Mouse (Mus musculus) gastrocnemius, adult 2 months (tissue): ENCODE measurements around the gene Acpp. TPM values are rescaled to one million over a fixed set of nuclear protein-coding genes. Genes with fewer than 3 reads are reported as not detected.
"Not testable (repeated sequence)": the region's sequence is repeated elsewhere in the genome, so short reads cannot be mapped to it uniquely, and the experiment has no call there.

ENCODE experiments used
- DNase-seq: peaks from one replicate; pipeline ENCODE4 v3.0.0; 2022
- H3K27ac ChIP-seq: fragments of 200-600 bp; 2 replicates; pipeline ENCODE4 v1.8.1; 2022; ENCODE audit warnings: mild to moderate bottlenecking
- H3K4me3 ChIP-seq: fragments of 200-600 bp; 2 replicates; pipeline ENCODE4 v1.8.1; 2022; ENCODE audit warnings: mild to moderate bottlenecking, moderate library complexity
- CTCF ChIP-seq: fragments of 200-600 bp; IDR thresholded peaks from 2 replicates; pipeline ENCODE4 v1.8.1; 2022; ENCODE audit warnings: antibody characterized with exemption, mild to moderate bottlenecking, moderate library complexity
- intact Hi-C: fragments of 180-260 bp; cut with DNase I; formaldehyde crosslinking; loops from one replicate; pipeline ENCODE4 v1.15.1; 2025
- long read RNA-seq, 2 experiments: library from polyadenylated mRNA; stranded (forward); transcript quantifications; one replicate each; pipeline ENCODE4 v2.0.0; 2021
- total RNA-seq, 2 experiments: library from RNA; stranded (reverse); gene quantifications; 2 replicates each; pipeline ENCODE4 v1.2.3; 2021

Acpp gene
- not detected for total RNA-seq
- long read RNA-seq, experiment 1: 0 reads
- long read RNA-seq, experiment 2: 0 reads

DNA sequence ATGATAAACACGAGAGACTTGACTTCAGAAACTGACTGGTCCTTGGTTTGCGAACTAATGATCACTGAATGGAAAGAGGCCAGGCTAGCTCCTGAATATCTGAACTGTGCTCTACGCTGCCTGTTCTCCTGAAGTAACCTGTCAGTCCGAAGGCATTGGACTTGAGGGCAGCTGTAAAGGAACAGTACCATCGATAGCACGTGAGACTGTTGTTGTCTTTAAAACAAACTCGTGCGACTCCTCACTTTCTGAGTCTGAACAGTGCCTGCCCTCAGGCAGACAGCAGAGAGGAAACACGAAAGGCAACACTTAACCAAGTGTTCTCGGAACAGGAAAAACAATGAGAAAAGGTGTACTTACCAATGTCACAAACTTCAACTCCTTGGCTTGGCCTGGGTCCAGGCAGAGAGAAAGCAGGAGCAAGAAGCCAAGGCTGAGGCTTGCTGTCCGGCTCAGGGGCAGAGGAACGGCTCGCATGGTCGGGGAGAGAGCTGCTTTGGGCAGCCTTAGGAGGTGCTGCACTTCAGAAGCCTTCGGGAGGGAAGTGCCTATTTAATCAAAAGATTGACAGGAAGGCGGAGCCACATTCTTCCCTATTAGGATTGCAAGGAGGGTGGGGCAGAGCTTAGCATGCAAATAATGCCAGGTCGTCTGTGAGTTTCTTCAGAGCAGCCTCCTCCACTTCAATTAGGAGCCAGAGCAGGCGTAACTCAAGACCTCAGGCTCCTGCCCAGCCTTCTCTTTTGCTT, at the start of gene Acpp:
TSS of gene Acpp (minus strand) at position 566 of the 749 bp plus-strand sequence.
- Histone ChIP-seq H3K4me3 (peak within 1 kb of the TSS; percentile 46), H3K27ac (no peak within 1 kb of the TSS)
- intact Hi-C loops: no loop called here
- no peak for TF ChIP-seq CTCF
- peak; percentile 19 for DNase-seq

DNA sequence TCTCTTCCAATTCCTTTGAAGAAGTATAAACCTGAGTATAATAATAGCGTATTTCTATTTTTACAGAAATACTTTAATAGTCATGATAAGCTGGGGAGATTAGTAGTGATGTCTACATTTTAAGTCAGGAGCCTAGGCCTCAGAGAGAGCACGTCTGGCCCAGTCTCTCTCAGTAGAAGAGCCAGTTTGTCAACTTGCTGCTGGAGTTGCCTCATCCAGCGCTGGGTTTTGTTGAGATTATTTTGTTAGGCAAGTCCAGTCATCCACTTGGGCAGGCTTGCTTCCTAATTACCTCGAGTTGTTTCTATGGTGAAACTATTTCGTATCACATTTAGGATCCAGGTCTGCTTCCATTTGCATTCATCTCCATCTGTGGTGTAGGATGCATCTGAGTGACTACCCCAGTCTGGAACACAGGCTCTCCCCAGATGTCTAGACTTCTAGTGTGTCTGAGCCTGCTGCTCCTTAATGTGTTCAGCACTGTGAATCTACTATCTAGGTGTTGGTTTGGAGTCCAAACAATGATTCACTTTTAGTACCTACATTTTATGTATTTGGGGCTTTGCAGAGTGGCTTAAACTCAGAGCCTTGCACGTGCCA, 45.1 kb upstream of the Acpp start:
- TF ChIP-seq CTCF: no peak
- no peak overlapping the region for H3K27ac ChIP-seq
- no peak for DNase-seq
- intact Hi-C loops: no loop called here
- no peak overlapping the region for H3K4me3 ChIP-seq

DNA sequence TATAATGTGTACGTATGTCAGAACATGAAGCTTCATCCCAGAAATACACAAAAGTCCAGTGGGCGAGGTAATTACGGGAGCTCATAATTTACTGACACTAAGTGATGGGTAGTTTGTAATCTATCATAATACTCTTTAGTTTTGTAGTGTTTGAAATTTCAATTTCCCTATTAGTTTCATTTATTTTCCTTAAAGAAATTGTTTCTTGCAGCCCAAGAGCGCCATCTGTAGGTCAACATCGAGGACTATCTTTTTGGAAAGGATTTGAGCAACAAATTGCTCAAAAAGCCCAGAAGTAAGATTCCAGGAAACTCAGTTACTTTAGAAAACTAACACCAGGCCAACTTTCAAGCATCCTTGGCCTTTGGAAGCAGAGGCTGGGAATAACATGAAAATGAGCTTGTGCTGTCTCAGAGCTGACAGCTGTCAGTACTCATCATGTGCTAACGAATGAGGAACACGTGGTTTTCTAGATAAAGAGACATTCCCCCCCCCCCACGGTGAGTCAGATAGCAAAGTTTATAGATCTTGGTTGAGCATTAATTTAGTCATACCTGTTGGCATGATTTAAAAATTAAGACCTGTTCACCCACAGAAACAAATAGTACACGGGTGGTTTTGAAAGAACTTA, 42.1 kb upstream of the Acpp start:
- Histone ChIP-seq H3K27ac (no peak overlapping the region), H3K4me3 (no peak overlapping the region)
- DNase-seq: no peak
- intact Hi-C loops: loop anchor here (5.0 kb wide), 1 partner anchor 102 kb away; no protein-coding TSS in a partner anchor
- peak; percentile 62 for TF ChIP-seq CTCF

DNA sequence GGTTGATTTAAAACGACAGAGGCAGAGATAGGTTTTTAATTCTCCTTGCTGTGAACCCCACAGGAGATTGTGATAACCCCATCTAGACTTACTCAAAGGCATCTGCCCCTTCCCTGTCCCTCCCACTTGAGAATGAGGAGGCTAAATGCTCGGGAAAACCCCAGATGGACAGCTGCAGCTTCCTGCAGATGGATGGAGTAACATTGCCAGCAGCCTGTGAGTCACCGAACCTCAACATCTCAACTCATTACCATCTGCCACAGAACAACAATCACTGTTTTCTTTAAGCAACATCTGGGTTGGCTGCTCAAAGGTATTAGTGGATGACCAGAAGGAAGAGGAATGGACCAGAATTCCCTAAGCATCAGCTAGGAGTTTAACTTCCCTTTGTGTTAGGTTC, 38.0 kb upstream of the Acpp start:
- no peak overlapping the region for H3K4me3 ChIP-seq
- no peak for TF ChIP-seq CTCF
- no peak for DNase-seq
- intact Hi-C loops: loop anchor here (5.0 kb wide), 1 partner anchor 98 kb away; no protein-coding TSS in a partner anchor
- H3K27ac ChIP-seq: no peak overlapping the region

DNA sequence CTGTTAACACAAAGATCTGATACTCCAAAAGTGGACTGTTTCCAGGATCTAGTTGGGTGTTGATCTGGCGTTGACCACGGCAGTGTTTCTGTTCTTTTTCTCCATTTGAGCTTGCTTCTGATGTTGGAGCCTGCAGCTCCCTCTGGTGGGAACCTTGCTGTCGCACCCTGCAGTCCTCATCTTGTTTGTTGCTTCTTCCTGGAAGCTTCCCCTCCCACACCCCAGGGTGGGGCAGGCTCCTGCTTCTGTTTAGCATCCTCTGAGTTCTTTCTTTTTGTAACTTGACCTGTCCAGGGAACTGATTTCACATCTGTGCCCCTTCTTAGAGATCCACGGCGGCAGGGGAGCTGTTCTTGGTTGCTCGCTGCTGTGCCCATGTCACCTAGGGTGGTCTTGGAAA, 35.7 kb upstream of the Acpp start:
- intact Hi-C loops: no loop called here
- peak; percentile 31 for DNase-seq
- Histone ChIP-seq H3K4me3 (no peak overlapping the region), H3K27ac (no peak overlapping the region)
- peak; percentile 49 for TF ChIP-seq CTCF

DNA sequence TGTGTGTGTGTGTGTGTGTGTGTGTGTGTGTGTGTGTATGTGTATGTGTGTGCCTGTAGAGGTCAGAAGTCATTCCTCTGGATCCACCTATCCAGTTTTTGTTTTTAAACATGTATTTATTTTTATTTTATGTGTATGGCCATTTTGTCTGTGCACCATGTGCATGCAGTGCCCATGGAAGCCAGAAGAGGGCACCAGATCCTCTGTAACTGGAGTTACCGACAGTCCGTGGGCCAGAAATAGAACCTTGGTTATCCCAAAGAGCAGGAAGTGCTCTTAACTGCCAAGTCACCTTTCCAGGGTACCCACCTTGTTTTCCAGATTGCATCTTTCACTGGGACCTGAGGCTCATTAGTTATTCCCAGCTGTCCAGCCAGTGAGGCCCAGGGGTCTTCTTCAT, 29.4 kb upstream of the Acpp start:
- no peak for TF ChIP-seq CTCF
- Histone ChIP-seq H3K27ac (no peak overlapping the region), H3K4me3 (no peak overlapping the region)
- DNase-seq: no peak
- intact Hi-C loops: no loop called here

DNA sequence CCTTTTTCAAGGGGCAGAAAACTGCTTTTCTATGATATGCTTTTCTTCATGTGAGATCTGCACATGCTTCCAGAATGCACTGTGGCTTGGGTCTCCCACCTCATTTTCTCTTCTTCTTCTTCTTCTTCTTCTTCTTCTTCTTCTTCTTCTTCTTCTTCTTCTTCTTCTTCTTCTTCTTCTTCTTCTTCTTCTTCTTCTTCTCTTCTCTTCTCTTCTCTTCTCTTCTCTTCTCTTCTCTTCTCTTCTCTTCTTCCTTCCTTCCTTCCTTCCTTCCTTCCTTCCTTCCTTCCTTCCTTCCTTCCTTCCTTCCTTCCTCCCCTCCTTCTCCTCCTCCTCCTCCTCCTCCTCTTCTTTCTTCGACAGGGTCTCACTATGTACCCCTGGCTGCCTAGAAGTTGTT, 24.4 kb upstream of the Acpp start:
- intact Hi-C loops: not testable (repeated sequence)

DNA sequence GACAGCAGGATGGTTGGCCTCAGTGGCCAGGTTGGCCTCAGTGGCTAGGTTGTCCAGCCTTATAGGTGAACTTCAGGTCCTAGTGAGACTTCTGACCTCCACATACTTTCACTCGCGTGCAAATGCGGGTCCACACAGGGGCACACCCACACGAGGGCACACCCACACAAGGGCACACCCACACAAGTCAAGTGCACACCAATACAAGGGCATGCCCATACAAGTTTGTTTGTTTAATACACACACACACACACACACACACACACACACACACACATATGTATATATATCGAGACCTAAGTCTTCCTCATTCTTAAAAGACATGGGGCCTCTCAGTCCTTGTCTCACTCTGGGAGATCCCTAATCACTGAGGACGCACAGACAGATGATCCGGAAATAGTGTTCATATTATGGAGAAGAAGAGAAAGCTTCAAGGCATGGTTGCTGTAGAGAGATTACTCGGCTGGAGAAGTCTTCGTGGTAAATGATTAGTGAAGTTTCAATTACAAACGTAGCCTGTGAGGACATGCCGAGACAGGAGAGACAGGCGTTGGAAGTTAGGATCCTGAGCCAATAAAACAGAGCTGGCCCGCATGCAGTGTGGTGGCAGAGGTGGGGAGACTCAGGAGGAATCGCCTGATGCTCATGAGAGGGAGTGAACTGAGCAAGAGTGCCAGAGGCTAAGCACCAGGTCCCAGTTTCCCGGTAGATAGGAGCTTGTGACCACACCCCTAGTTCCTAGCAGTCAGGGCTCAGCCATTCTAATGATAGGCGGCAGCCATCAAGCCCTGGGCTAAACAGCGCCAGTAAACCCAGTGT, 23.7 kb upstream of the Acpp start:
- intact Hi-C loops: no loop called here
- no peak overlapping the region for H3K27ac ChIP-seq
- no peak overlapping the region for H3K4me3 ChIP-seq
- TF ChIP-seq CTCF: no peak
- no peak for DNase-seq

More for the DNA sequence above, 24.4 kb upstream of the Acpp start:
- H3K27ac ChIP-seq, H3K4me3 ChIP-seq, DNase-seq: not testable (repeated sequence)

DNA sequence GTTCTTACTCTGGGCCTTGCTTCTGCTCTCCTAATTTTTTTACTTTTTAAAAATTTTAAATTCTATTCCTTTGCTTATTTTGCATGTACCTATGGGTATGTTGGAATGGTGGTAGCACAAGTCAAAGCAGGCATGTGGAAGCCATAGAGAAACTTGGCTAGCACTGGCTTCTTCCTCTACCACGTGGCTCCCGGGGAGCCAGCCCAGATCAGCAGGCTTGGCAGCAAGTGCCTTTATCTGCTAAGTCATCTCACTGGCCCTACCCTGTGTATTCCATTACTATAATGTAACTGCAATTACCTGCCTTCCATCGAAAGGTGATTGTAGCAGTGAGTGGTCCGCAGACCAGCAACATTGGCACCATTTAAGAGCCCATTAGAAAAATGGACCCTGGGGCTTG, 22.8 kb upstream of the Acpp start:
- intact Hi-C loops: no loop called here
- TF ChIP-seq CTCF: no peak
- DNase-seq: no peak
- no peak overlapping the region for H3K27ac ChIP-seq
- no peak overlapping the region for H3K4me3 ChIP-seq

DNA sequence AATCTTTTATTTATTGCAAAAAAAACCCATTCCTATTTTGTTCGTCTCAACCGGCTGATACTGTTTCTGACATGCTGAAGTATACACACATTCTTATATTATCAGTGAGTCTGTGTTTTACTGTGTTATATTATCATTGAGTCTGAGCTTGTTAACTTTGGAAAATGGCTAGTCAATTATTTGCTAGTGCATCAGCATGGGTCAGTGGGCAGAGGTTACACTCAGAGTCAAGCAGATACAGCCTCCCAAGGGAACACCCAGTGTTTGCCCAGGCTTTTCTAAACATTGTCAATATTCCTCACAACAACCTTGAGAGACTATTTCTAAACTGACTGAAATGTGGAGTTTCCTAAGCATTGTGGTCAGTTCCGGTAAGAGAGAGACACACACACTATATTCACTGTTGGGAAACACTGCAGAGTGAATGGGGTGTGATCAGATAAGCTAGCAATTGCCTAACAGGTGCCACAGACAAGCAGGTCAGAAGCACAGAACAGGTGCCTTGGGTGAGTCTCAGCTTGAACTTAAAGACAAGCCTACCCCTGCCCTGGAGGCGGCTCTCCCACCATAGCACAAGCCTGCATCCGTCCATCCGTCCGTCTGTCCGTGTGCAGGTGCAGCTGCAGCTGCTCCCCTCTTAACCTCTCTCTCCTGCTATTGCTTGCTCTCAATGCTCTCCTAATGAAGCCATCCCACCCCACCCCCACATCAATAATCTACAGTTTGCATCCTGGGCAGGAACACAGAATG, 18.1 kb upstream of the Acpp start:
- Histone ChIP-seq H3K27ac (no peak overlapping the region), H3K4me3 (no peak overlapping the region)
- no peak for DNase-seq
- intact Hi-C loops: no loop called here
- TF ChIP-seq CTCF: no peak

DNA sequence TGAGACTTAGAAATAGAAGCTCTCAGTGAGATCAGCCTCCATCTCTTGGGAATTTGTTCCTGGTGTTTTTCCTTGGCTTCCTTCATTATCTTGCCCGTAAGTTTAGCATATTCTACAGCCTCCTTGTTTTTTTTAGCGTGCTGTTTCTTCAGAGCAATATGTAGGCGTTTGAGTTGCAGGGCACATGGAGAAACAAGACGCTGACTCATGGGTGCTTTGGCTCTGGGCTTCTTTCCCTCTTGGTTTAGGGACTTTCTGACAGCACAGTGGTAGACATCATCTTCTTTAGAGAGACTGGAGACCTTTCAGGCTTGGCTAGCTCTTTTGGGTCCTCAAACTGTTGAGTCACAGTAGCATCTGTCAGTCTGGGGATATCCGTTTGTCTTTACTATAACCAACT, 6.6 kb upstream of the Acpp start:
- H3K27ac ChIP-seq: no peak overlapping the region
- H3K4me3 ChIP-seq: no peak overlapping the region
- TF ChIP-seq CTCF: no peak
- intact Hi-C loops: no loop called here
- no peak for DNase-seq

DNA sequence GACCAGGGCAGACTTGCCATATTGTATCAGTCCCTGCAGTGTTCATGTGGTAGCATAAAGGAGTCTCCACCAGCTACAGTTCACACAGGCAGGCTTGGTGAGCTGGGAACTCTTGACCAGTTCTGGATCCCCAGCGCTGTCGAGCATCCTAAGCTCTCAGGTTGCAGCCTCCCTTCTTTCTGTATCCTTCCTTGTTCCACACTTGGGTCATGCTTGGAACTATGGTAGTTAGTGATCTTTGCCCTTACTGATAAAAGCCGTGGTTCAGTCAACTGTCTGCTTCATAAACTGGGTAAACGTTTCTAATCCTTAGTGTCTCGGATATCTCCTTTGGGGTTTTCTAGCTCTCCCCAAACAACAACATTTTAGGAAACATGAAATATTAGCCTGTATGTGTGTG, 1.9 kb upstream of the Acpp start:
- Histone ChIP-seq H3K4me3 (no peak overlapping the region), H3K27ac (no peak overlapping the region)
- no peak for TF ChIP-seq CTCF
- no peak for DNase-seq
- intact Hi-C loops: no loop called here
